Mouse (Mus musculus) ovary, adult 10 weeks (tissue): ENCODE measurements around the gene Apc2. TPM values are rescaled to one million over a fixed set of nuclear protein-coding genes. Genes with fewer than 3 reads are reported as not detected.

ENCODE experiments used
- polyA plus RNA-seq: library from polyadenylated mRNA; stranded (reverse); fragments of 350-450 nt; fragmentation: Illumina TruSeq; extraction: RNeasy Lipid Tissue Mini Kit (QIAGEN cat#74804); gene quantifications from one replicate; pipeline ENCODE4 v1.2.3, GENCODE M21; 2014

The Apc2 gene
- not detected for polyA plus RNA-seq

GRCm38 (mm10) chr10:80295618-80296425, at the start of gene Apc2:
Gene Apc2, plus strand, starts transcription at chr10:80295977.

DNA sequence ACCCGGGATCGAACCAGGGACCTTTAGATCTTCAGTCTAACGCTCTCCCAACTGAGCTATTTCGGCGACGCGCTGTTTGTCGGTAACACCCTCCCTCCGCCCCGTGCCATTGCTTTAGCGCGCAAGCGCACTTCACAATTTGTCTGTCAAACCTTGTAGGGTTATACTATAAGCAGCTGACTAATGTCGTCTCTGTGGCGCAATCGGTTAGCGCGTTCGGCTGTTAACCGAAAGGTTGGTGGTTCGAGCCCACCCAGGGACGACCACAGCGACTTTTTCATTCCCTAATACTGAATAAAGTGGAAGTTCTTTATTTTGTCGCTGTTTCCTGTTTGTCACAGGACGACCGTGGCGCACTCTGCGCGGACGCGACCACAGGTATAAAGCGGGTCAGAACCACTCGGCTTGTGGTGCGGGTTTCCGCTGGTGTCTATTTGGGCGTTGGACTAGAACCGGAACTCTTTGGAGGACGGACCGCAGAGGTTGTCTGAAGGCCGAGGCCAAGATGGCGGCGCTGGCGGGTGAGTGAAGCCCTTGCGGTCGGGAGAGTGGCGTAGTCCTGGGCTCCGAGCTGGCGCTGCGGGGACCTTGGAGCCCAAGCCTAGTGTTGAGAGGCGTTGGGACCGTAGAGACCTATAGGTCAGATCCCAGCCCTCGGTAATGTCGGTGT, 46.7 kb upstream of the Apc2 start, which contains the start of gene Ndufs7:
TSS of gene Ndufs7 (plus strand) at position 151 of the 670 bp plus-strand sequence.

GRCm38 (mm10) chr10:80260642-80261584, 34.9 kb upstream of the Apc2 start, which contains the start of the genes Gamt and Dazap1:
Gene Gamt, minus strand, starts transcription at chr10:80261012.
Gene Dazap1, plus strand, starts transcription at chr10:80261486.

GRCm38 (mm10) chr10:80292251-80293146, 3.3 kb upstream of the Apc2 start, which contains the start of gene Rps15:
Gene Rps15, plus strand, starts transcription at chr10:80292453.

GRCm38 (mm10) chr10:80320340-80320760, 24.6 kb downstream of the Apc2 start, which contains the start of gene 2310011J03Rik:
Gene 2310011J03Rik, minus strand, starts transcription at chr10:80320537.

DNA sequence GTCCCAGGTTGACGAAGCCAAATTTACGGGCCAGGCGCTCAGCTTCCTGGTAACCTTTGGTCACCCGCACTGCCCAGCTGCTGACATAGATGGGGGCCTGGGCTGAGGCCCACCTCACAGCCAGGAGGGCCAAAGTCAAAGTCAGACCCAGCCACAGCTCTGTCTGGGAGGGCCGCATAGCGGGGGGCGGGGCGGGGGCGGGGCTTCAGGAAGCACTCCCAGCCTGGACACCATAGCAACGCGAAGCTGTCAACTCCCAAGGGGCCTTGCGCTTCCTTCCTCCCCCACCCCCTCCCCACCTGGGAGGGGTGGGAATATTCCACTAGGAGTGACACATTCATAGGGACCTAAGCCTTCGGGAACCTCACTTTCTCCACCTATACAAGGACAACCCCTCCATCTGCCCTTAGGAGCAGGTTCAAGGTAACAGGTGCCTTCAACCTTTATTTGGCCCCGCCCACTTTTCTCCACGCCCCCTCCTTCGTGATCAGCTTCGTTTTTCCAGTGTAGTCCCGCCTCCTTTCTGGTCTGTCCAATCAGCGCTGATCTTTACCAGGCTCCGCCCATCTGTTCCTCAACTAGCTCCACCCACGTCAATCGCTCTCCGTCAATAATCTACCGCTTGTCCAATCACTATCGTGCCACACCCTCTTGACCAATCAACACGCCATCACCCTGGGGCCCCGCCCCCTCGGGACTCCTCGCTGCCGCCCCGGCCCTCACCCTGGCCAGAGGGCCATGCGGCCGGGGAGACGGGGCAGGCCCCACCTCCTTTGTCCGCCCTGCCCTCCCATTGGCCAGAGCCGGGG, 33.7 kb downstream of the Apc2 start, which contains the start of the genes Pcsk4 and Reep6:
TSS of gene Pcsk4 (minus strand) at position 226 of the 809 bp plus-strand sequence.
TSS of gene Reep6 (plus strand) at position 681 of the 809 bp plus-strand sequence.

GRCm38 (mm10) chr10:80348244-80348781, 52.5 kb downstream of the Apc2 start, which contains the start of gene Adamtsl5:
Gene Adamtsl5, minus strand, starts transcription at chr10:80348412.

DNA sequence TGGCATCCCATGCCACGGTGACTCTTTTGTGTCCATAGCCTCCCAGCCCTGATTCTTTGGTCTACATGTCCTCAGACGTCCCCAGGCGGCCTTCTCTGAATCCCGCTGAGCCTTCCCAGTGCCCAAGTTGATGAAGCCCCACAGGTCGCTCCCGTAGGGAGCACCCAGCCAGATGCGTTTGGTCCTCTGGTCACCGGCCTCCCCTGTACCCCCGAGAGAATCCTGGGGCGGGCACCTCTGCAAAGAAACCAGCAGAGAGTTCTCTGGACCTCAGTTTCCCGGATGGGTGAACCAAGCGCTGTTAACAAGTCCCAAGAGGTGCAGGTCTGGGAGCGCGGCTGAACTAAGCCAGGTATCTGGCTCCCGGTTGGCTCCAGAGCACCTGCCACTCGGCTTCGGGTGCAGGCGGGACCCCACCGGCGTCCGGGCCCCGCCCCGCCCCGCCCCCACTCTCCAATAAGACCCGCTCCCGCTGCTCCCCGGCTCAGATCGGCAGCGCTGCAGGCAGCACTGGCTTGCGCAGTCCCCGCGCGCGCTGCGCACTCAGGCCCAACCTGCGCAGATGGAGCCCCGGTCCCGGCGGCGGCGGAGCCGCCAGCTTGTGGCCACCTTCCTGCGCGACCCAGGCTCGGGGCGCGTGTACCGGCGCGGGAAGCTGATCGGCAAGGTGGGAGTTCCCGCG, 60.4 kb downstream of the Apc2 start, which contains the start of gene Plk5:
TSS of gene Plk5 (plus strand) at position 459 of the 682 bp plus-strand sequence.

Other genes starting within 250 kb of the Apc2 start
- gene Gpx4, start 248.8 kb upstream of the Apc2 start, polyA plus RNA-seq: 21.6 TPM
- gene Sbno2, start 190.4 kb upstream of the Apc2 start, polyA plus RNA-seq: 0.29 TPM
- 4.8 TPM for gene Stk11, start 180.2 kb upstream of the Apc2 start, polyA plus RNA-seq
- gene Atp5d, start 157.3 kb upstream of the Apc2 start, polyA plus RNA-seq: 0.34 TPM
- not detected for gene Cbarp, start 155.1 kb upstream of the Apc2 start, polyA plus RNA-seq
- 10.3 TPM for gene Midn, start 147.7 kb upstream of the Apc2 start, polyA plus RNA-seq
- 34.8 TPM for gene Cirbp, start 130.0 kb upstream of the Apc2 start, polyA plus RNA-seq
- 1.1 TPM for gene 1600002K03Rik, start 123.0 kb upstream of the Apc2 start, polyA plus RNA-seq
- 5.3 TPM for gene Efna2, start 116.5 kb upstream of the Apc2 start, polyA plus RNA-seq
- 5.4 TPM for gene Mum1, start 69.5 kb upstream of the Apc2 start, polyA plus RNA-seq
- gene Ndufs7, start 46.9 kb upstream of the Apc2 start, polyA plus RNA-seq: 1.1 TPM
- gene Gamt, start 35.0 kb upstream of the Apc2 start, polyA plus RNA-seq: not detected
- 25.0 TPM for gene Dazap1, start 34.5 kb upstream of the Apc2 start, polyA plus RNA-seq
- not detected for gene Rps15, start 3.5 kb upstream of the Apc2 start, polyA plus RNA-seq
- 1.1 TPM for gene 2310011J03Rik, start 24.6 kb downstream of the Apc2 start, polyA plus RNA-seq
- not detected for gene Pcsk4, start 33.5 kb downstream of the Apc2 start, polyA plus RNA-seq
- not detected for gene Reep6, start 34.0 kb downstream of the Apc2 start, polyA plus RNA-seq
- not detected for gene Adamtsl5, start 52.4 kb downstream of the Apc2 start, polyA plus RNA-seq
- not detected for gene Plk5, start 60.5 kb downstream of the Apc2 start, polyA plus RNA-seq
- gene Mex3d, start 91.7 kb downstream of the Apc2 start, polyA plus RNA-seq: 29.8 TPM
- not detected for gene Mbd3, start 103.6 kb downstream of the Apc2 start, polyA plus RNA-seq
- not detected for gene Uqcr11, start 110.9 kb downstream of the Apc2 start, polyA plus RNA-seq
- gene Tcf3, start 137.7 kb downstream of the Apc2 start, polyA plus RNA-seq: 6.6 TPM
- not detected for gene Onecut3, start 198.9 kb downstream of the Apc2 start, polyA plus RNA-seq
- gene Atp8b3, start 243.1 kb downstream of the Apc2 start, polyA plus RNA-seq: not detected